Mouse (Mus musculus) heart, embryonic 14.5 days (tissue): ENCODE measurements around the gene Fam196b. TPM values are rescaled to one million over a fixed set of nuclear protein-coding genes. Genes with fewer than 3 reads are reported as not detected.

ENCODE experiments used
- ATAC-seq: fragments of 200-750 bp; cut with Nextera tagmentation; 2 replicates; pipeline ENCODE4 v1.8.0; 2017; ENCODE audit warnings: low read depth, moderate TSS enrichment; ENCODE audit not compliant: insufficient number of reproducible peaks, insufficient read depth, low FRiP score
- H3K27ac ChIP-seq, 2 experiments: fragments of 200-500 bp in 1 of 2; fragments of 300-500 bp in 1 of 2; sonication (generic) in 1 of 2; replicated peaks in 1 of 2; 2 replicates each; pipeline ENCODE4 v1.5.1; 2012 to 2014; ENCODE audit warnings: low read depth in 2 of 2, low read length in 2 of 2, control low read depth in 1 of 2, mild to moderate bottlenecking in 1 of 2, mixed read lengths in 1 of 2; ENCODE audit not compliant: control insufficient read depth in 1 of 2, insufficient read depth in 1 of 2
- H3K27me3 ChIP-seq: fragments of 300-500 bp; sonication (generic); 2 replicates; pipeline ENCODE4 v1.6.1; 2014; ENCODE audit warnings: mild to moderate bottlenecking, low read length, control low read depth; ENCODE audit not compliant: control insufficient read depth, insufficient read depth
- H3K36me3 ChIP-seq: fragments of 300-500 bp; sonication (generic); 2 replicates; pipeline ENCODE4 v1.6.1; 2014; ENCODE audit warnings: mild to moderate bottlenecking, control low read depth, low read length, mixed read lengths; ENCODE audit not compliant: control insufficient read depth, insufficient read depth
- H3K4me1 ChIP-seq, 2 experiments: fragments of 200-500 bp in 1 of 2; fragments of 300-500 bp in 1 of 2; sonication (generic) in 1 of 2; 2 replicates each; pipeline ENCODE4 v1.6.1; 2012 to 2014; ENCODE audit warnings: low read length in 2 of 2, control low read depth in 1 of 2, mixed read lengths in 1 of 2; ENCODE audit not compliant: control insufficient read depth in 2 of 2, insufficient read depth in 2 of 2
- H3K4me2 ChIP-seq: fragments of 300-500 bp; sonication (generic); 2 replicates; pipeline ENCODE4 v1.6.1; 2014; ENCODE audit warnings: mild to moderate bottlenecking, low read length
- H3K4me3 ChIP-seq, 2 experiments: fragments of 200-500 bp in 1 of 2; fragments of 300-500 bp in 1 of 2; sonication (generic) in 1 of 2; 2 replicates each; pipeline ENCODE4 v1.5.1; 2012 to 2014; ENCODE audit warnings: low read length in 2 of 2, mild to moderate bottlenecking in 2 of 2, control low read depth in 1 of 2, low read depth in 1 of 2, moderate library complexity in 1 of 2; ENCODE audit not compliant: control insufficient read depth in 1 of 2, insufficient read depth in 1 of 2
- H3K9ac ChIP-seq: fragments of 300-500 bp; sonication (generic); 2 replicates; pipeline ENCODE4 v1.6.1; 2014; ENCODE audit warnings: mild to moderate bottlenecking, low read length
- H3K9me3 ChIP-seq: fragments of 300-500 bp; sonication (generic); 2 replicates; pipeline ENCODE4 v1.6.1; 2016; ENCODE audit warnings: low read length, control low read depth; ENCODE audit not compliant: control insufficient read depth
- WGBS: fragments of 180-500 bp; shearing (Covaris S2); extraction: QIAGEN DNeasy Blood & Tissue Kit; methylation state at CpG from one replicate; pipeline ENCODE4 v1.1.7; 2014; 5-methylcytosine and 5-hydroxymethylcytosine counted together
- polyA plus RNA-seq: library from polyadenylated mRNA; unstranded; fragments of >200 nt; fragmentation: Nextera tagmentation; extraction: Ambion mirVana; gene quantifications from 2 replicates; pipeline ENCODE4 v1.2.1, GENCODE M21; 2014

Fam196b gene
- polyA plus RNA-seq, 1 experiment from 2014 or later: 0.15 TPM

GRCm38 (mm10) chr11:34290708-34291107 is 23.9 kb upstream of the Fam196b start:
- H3K36me3 ChIP-seq: no peaks in the 10 kb centered on the region
- H3K27me3 ChIP-seq: no peaks in the 10 kb centered on the region
- H3K27ac ChIP-seq: no peak overlapping the region
- no peaks in the 10 kb centered on the region for H3K4me1 ChIP-seq
- ATAC-seq: no peak
- no peaks in the 10 kb centered on the region for H3K9me3 ChIP-seq
- 59% methylated on average over 2 of the region's 2 CpGs for WGBS
- H3K9ac ChIP-seq: no peak overlapping the region
- no peak overlapping the region for H3K4me3 ChIP-seq
- H3K4me2 ChIP-seq: no peak overlapping the region

GRCm38 (mm10) chr11:34291304-34291703 is 23.3 kb upstream of the Fam196b start:
- Histone ChIP-seq H3K9me3 (no peaks in the 10 kb centered on the region), H3K36me3 (no peaks in the 10 kb centered on the region), H3K9ac (no peak overlapping the region), H3K27ac (no peak overlapping the region), H3K4me3 (no peak overlapping the region), H3K4me1 (no peaks in the 10 kb centered on the region), H3K27me3 (no peaks in the 10 kb centered on the region), H3K4me2 (no peak overlapping the region)
- 65% methylated on average over 3 of the region's 3 CpGs for WGBS
- ATAC-seq: no peak

- Histone ChIP-seq H3K9ac (no peak overlapping the region), H3K4me3 (no peak overlapping the region), H3K36me3 (no peaks in the 10 kb centered on the region), H3K27ac (no peak overlapping the region), H3K4me2 (no peak overlapping the region), H3K9me3 (no peaks in the 10 kb centered on the region), H3K27me3 (no peaks in the 10 kb centered on the region), H3K4me1 (no peaks in the 10 kb centered on the region)
- WGBS: 84% methylated on average over 5 of the region's 5 CpGs
- no peak for ATAC-seq
Observed at GRCm38 (mm10) chr11:34297698-34298378, 16.8 kb upstream of the Fam196b start.

- H3K4me2 ChIP-seq: no peak overlapping the region
- no peaks in the 10 kb centered on the region for H3K9me3 ChIP-seq
- no peak overlapping the region for H3K9ac ChIP-seq
- no peaks in the 10 kb centered on the region for H3K27me3 ChIP-seq
- no peaks in the 10 kb centered on the region for H3K36me3 ChIP-seq
- H3K4me3 ChIP-seq: no peak overlapping the region
- H3K27ac ChIP-seq: no peak overlapping the region
- no peaks in the 10 kb centered on the region for H3K4me1 ChIP-seq
- WGBS: 43% methylated on average over 1 of the region's 1 CpGs
- no peak for ATAC-seq
Observed at GRCm38 (mm10) chr11:34299550-34299949, 15.1 kb upstream of the Fam196b start.

GRCm38 (mm10) chr11:34300064-34300463 is 14.6 kb upstream of the Fam196b start:
- Histone ChIP-seq H3K9me3 (no peaks in the 10 kb centered on the region), H3K36me3 (no peaks in the 10 kb centered on the region), H3K27me3 (no peaks in the 10 kb centered on the region), H3K4me2 (no peak overlapping the region), H3K4me1 (no peaks in the 10 kb centered on the region), H3K27ac (no peak overlapping the region), H3K4me3 (no peak overlapping the region), H3K9ac (no peak overlapping the region)
- no peak for ATAC-seq
- 85% methylated on average over 7 of the region's 7 CpGs for WGBS

GRCm38 (mm10) chr11:34306231-34306630 is 8.4 kb upstream of the Fam196b start:
- Histone ChIP-seq H3K4me3 (no peak overlapping the region), H3K4me2 (no peak overlapping the region)
- ATAC-seq: no peak

GRCm38 (mm10) chr11:34308731-34309130 is 5.9 kb upstream of the Fam196b start:
- H3K27me3 ChIP-seq: no peaks in the 10 kb centered on the region
- H3K9ac ChIP-seq: no peak overlapping the region
- no peaks in the 10 kb centered on the region for H3K9me3 ChIP-seq
- ATAC-seq: no peak
- H3K36me3 ChIP-seq: no peaks in the 10 kb centered on the region
- H3K4me1 ChIP-seq: no peaks in the 10 kb centered on the region
- WGBS: 92% methylated on average over 3 of the region's 3 CpGs
- H3K4me2 ChIP-seq: no peak overlapping the region
- H3K27ac ChIP-seq: no peak overlapping the region
- H3K4me3 ChIP-seq: no peak overlapping the region

More at GRCm38 (mm10) chr11:34306231-34306630, 8.4 kb upstream of the Fam196b start:
- Histone ChIP-seq H3K27ac (no peak overlapping the region), H3K4me1 (no peaks in the 10 kb centered on the region), H3K27me3 (no peaks in the 10 kb centered on the region), H3K36me3 (no peaks in the 10 kb centered on the region), H3K9me3 (no peaks in the 10 kb centered on the region), H3K9ac (no peak overlapping the region)
- 76% methylated on average over 3 of the region's 3 CpGs for WGBS

- Histone ChIP-seq H3K9me3 (no peaks in the 10 kb centered on the region), H3K36me3 (no peaks in the 10 kb centered on the region), H3K4me1 (no peaks in the 10 kb centered on the region), H3K4me3 (no peak overlapping the region), H3K4me2 (no peak overlapping the region), H3K9ac (no peak overlapping the region), H3K27ac (no peak overlapping the region), H3K27me3 (no peaks in the 10 kb centered on the region)
- ATAC-seq: no peak
- 54% methylated on average over 2 of the region's 2 CpGs for WGBS
Observed at GRCm38 (mm10) chr11:34309360-34309759, 5.3 kb upstream of the Fam196b start.
